Mouse (Mus musculus) liver, embryonic 14.5 days (tissue): ENCODE data around the gene 1700025C18Rik.

Experiments used
- CTCF ChIP-seq: IDR thresholded peaks from 2 replicates; pipeline ENCODE4 v1.5.1; 2016; ENCODE audit warnings: antibody characterized with exemption, low read depth, control low read depth
- EP300 ChIP-seq: IDR thresholded peaks from 2 replicates; pipeline ENCODE4 v1.6.1; 2016; ENCODE audit warnings: antibody characterized with exemption, low read depth

- TF ChIP-seq CTCF (peak; percentile 97), EP300 (no peak)
Observed at GRCm38 (mm10) chr2:165074937-165075336, 15.6 kb downstream of the 1700025C18Rik start.
